Comparison of ENCODE assay signal across 11 mouse cellular contexts in the genomic region with DNA sequence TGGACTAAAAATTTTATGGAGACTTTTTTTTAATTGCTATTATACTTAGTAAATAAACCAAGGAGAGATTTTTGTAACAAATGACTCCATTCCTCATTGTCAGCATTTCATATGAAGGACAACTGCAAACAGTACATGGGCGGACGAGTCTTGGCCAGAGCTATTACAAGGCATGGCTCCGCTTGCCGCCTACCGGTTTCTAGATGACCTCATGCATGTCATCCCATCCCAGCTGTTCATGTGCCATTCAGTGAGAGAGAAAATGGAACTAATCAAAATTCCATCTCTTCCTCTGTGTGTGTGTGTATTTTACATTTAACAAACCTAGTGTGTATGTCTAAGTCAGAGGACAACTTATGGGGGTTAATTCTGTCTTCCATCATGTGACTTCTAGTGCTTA. TPM values are rescaled to one million over a fixed set of nuclear protein-coding genes. Genes with fewer than 3 reads are reported as not detected.
DNase-seq lines count a peak whose midpoint lies in the region; TF ChIP-seq lines count a peak whose summit lies in the region.
"Had no signal": no experiment of that assay in that cellular context is flagged by ENCODE, and none has a peak within 500 bp of the region (broad histone marks: within the 10 kb centered on the region; RNA-seq: fewer than 3 reads in every experiment).

No protein-coding gene starts in this region.

- no peak for TF ChIP-seq POLR2A in lung, adult 2 months (IDR thresholded peaks at IDR 0.05; ENCODE audit: borderline replicate concordance, extremely low read depth, low read depth, low read length)

- TF ChIP-seq CTCF in lung, adult 2 months (IDR thresholded peaks at IDR 0.05; ENCODE audit: insufficient read depth, low read length), result no peak

- peaks cover 31% of the 10 kb centered on the region for H3K4me1 ChIP-seq in lung, adult 2 months (ENCODE audit: control insufficient read depth, insufficient read depth, low read length)
- H3K4me1 ChIP-seq: embryonic facial prominence, embryonic 12.5 days; limb, embryonic 13.5 days had no signal

- no peak overlapping the region for H3K4me3 ChIP-seq in lung, adult 2 months (replicated peaks; ENCODE audit: extremely low read depth, low read depth, low read length)
- H3K4me3 ChIP-seq: embryonic facial prominence, embryonic 12.5 days; forebrain, embryonic 12.5 days; limb, embryonic 13.5 days had no signal

- DNase-seq in heart, adult 11 months, result peak; percentile 90
- no peak for DNase-seq in heart, postnatal 36 days
- peak; percentile 21 for DNase-seq in lung, postnatal 36 days
- DNase-seq in lung, adult 2 months, result no peak
- DNase-seq in adrenal gland, postnatal 36 days, result peak; percentile 45 to 50
- peak; percentile 27 to 30 for DNase-seq in cerebellum, postnatal 36 days
- DNase-seq in layer of hippocampus, adult 9-10 months (ENCODE audit: low spot score), result no peak
- DNase-seq: lung, adult 18-20 months had no signal

- intact Hi-C loops in heart, postnatal 36 days (cut with DNase I), result no loop called here

- 42% methylated on average over 5 of the region's 5 CpGs for WGBS in lung, adult 2 months

RNA-seq across cellular contexts. Expression of a gene that starts 51.9 kb away (rescaled TPM):
- total RNA-seq in heart, postnatal 36 days (2021), result 10 to 100 TPM; 22.6 to 29.4 TPM
- 25.4 and 36.5 TPM in 2 replicates for polyA plus RNA-seq in lung, adult 2 months (2012; rRNA removed)
- 10 to 100 TPM; 32.2 to 33.7 TPM for total RNA-seq in adrenal gland, postnatal 36 days (2021)

Comparison
In these comparisons a context has a peak if more than half of its experiments do, and no peak if none do; other contexts are left out.
1. DNase-seq: peak in heart, adult 11 months (single experiment), lung, postnatal 36 days (single experiment), adrenal gland, postnatal 36 days (2 of 2) and cerebellum, postnatal 36 days (2 of 2); none in heart, postnatal 36 days (0 of 2), lung, adult 2 months (single experiment) and layer of hippocampus, adult 9-10 months (single experiment).